Mouse (Mus musculus): Measurements from ENCODE around the gene Ltbp3.

DNA sequence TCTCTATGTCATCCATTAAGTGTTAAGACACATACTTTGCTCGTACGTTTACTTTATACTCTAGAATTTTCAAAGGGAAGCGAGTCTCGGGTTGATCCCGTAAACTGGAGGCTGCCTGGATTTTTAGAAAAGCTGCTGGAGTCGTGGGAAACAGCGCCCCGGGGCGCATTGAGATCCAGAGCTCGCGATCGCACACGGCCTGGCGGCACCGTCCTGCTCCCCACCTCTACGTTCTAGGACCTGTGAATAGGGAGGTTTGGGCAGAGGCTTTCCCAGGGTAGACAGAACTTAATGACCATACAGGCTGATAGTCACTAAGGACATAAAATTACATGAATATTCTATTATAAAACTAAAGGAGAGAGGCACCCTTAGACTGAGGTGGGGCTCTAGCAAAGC lies 63.2 kb downstream of the Ltbp3 start:
- TF ChIP-seq CTCF (IDR thresholded peaks at IDR 0.05; ENCODE audit: control insufficient read depth, insufficient read depth, low read length): no peak
- no peak for TF ChIP-seq POLR2A (IDR thresholded peaks at IDR 0.05; ENCODE audit: borderline replicate concordance, control insufficient read depth, low read depth, low read length)
